Mouse (Mus musculus) forebrain, embryonic 11.5 days (tissue): ENCODE data around the gene Serpinb9c. TPM values are rescaled to one million over a fixed set of nuclear protein-coding genes. Genes with fewer than 3 reads are reported as not detected.
"Not testable (repeated sequence)": the region's sequence is repeated elsewhere in the genome, so short reads cannot be mapped to it uniquely, and the experiment has no call there.

ENCODE experiments used
- ATAC-seq: fragments of 200-750 bp; cut with Nextera tagmentation; replicated peaks from 2 replicates; pipeline ENCODE4 v1.8.0; 2017; ENCODE audit warnings: moderate TSS enrichment; ENCODE audit not compliant: low FRiP score
- DNase-seq: peaks from one replicate; pipeline ENCODE4 v3.0.0-alpha.2; 2017; ENCODE audit warnings: low spot score
- H3K27ac ChIP-seq: fragments of 300-500 bp; sonication (generic); 2 replicates; pipeline ENCODE4 v1.5.1; 2014; ENCODE audit warnings: low read depth, low read length
- H3K27me3 ChIP-seq: fragments of 300-500 bp; sonication (generic); 2 replicates; pipeline ENCODE4 v1.6.1; 2014; ENCODE audit warnings: mild to moderate bottlenecking, low read length, mixed read lengths; ENCODE audit not compliant: control insufficient read depth, insufficient read depth
- H3K36me3 ChIP-seq: fragments of 300-500 bp; sonication (generic); 2 replicates; pipeline ENCODE4 v1.6.1; 2014; ENCODE audit warnings: mild to moderate bottlenecking, low read length, moderate library complexity, mixed read lengths; ENCODE audit not compliant: control insufficient read depth, insufficient read depth
- H3K4me1 ChIP-seq: fragments of 300-500 bp; sonication (generic); replicated peaks from 2 replicates; pipeline ENCODE4 v1.6.1; 2014; ENCODE audit warnings: low read length, mixed read lengths; ENCODE audit not compliant: control insufficient read depth, insufficient read depth
- H3K4me2 ChIP-seq: fragments of 300-500 bp; sonication (generic); 2 replicates; pipeline ENCODE4 v1.6.1; 2014; ENCODE audit warnings: low read depth, mild to moderate bottlenecking, low read length, moderate library complexity, mixed read lengths; ENCODE audit not compliant: severe bottlenecking
- H3K4me3 ChIP-seq: fragments of 300-500 bp; sonication (generic); 2 replicates; pipeline ENCODE4 v1.5.1; 2014; ENCODE audit warnings: low read depth, low read length
- H3K9ac ChIP-seq: fragments of 300-500 bp; sonication (generic); 2 replicates; pipeline ENCODE4 v1.6.1; 2014; ENCODE audit warnings: low read length
- H3K9me3 ChIP-seq: fragments of 300-500 bp; sonication (generic); 2 replicates; pipeline ENCODE4 v1.6.1; 2016; ENCODE audit warnings: low read length, mixed read lengths; ENCODE audit not compliant: control insufficient read depth
- WGBS: fragments of 180-500 bp; shearing (Covaris S2); extraction: QIAGEN DNeasy Blood & Tissue Kit; methylation state at CpG from one replicate; pipeline ENCODE4 v1.1.7; 2014; 5-methylcytosine and 5-hydroxymethylcytosine counted together
- polyA plus RNA-seq: library from polyadenylated mRNA; unstranded; fragments of >200 nt; fragmentation: Nextera tagmentation; extraction: Ambion mirVana; gene quantifications from 2 replicates; pipeline ENCODE4 v1.2.1, GENCODE M21; 2014

The Serpinb9c gene
- polyA plus RNA-seq, result not detected in 2 replicates

DNA sequence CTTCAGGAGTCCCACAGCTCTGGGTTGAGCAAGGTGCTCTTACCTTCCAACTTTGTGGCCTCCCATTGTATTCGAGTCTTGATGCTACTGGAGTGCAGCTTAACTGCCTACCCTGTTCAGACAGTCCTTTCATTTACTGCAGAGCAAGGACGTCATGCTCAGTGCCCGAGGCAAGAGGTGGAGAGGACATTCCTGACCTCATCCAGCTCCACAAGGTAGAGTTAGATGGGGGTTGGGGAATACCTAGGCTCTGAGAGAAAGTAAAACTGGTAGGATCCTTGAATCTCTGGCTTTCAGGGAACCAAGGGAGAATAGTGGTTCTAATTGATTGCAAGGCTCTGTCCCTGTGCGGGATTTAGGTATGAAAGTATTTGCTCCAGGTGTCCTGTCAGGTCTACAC is at the start of gene Serpinb9c:
Gene Serpinb9c, minus strand, starts transcription at position 101 of the 400 bp plus-strand sequence.
- H3K27ac ChIP-seq, result no peak within 1 kb of the TSS
- ATAC-seq (no peak), DNase-seq (no peak)
- H3K9me3 ChIP-seq, result no peaks in the 10 kb centered on the region
- no peak within 1 kb of the TSS for H3K4me2 ChIP-seq
- no peak within 1 kb of the TSS for H3K9ac ChIP-seq
- H3K36me3 ChIP-seq, result no peaks in the 10 kb centered on the region
- no peaks in the 10 kb centered on the region for H3K27me3 ChIP-seq
- no peak within 1 kb of the TSS for H3K4me3 ChIP-seq
- WGBS, result 79% methylated on average over 4 of the region's 4 CpGs
- H3K4me1 ChIP-seq, result no peaks in the 10 kb centered on the region

- H3K36me3 ChIP-seq, result no peaks in the 10 kb centered on the region
- H3K9ac ChIP-seq, result no peak overlapping the region
- H3K4me2 ChIP-seq, result no peak overlapping the region
- 62% methylated on average over 2 of the region's 2 CpGs for WGBS
- no peak for ATAC-seq
- H3K4me1 ChIP-seq, result no peaks in the 10 kb centered on the region
- no peaks in the 10 kb centered on the region for H3K27me3 ChIP-seq
- no peaks in the 10 kb centered on the region for H3K9me3 ChIP-seq
- no peak for DNase-seq
- H3K4me3 ChIP-seq, result no peak overlapping the region
- H3K27ac ChIP-seq, result no peak overlapping the region
Observed at GRCm38 (mm10) chr13:33199740-33200139, 40.2 kb upstream of the Serpinb9c start.

DNA sequence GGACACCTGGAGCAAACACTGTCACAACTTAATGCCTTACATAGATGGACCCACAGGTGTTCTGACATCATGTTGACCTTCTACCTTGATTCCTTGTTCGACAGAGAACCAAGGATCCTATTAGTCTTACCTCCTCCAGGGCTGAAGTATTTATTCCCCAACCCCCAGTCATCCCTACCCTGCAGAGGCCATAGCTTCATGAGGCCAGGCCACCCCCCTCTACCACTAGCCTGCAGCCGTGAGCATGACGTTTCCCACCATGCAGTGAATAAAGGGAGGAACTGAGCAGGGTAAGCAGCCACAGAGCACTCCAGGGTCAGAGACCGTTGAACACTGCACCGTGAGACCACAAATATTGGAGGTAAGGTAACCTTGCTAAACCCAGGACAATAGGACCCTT is 33.1 kb upstream of the Serpinb9c start, which contains the start of gene Serpinb9d:
Gene Serpinb9d, plus strand, starts transcription at position 301 of the 400 bp plus-strand sequence.
- H3K27ac ChIP-seq, result no peak within 1 kb of the TSS
- no peaks in the 10 kb centered on the region for H3K36me3 ChIP-seq
- H3K4me3 ChIP-seq, result no peak within 1 kb of the TSS
- no peaks in the 10 kb centered on the region for H3K27me3 ChIP-seq
- H3K4me1 ChIP-seq, result no peaks in the 10 kb centered on the region
- no peak for ATAC-seq
- H3K9me3 ChIP-seq, result no peaks in the 10 kb centered on the region
- 90% methylated on average over 5 of the region's 5 CpGs for WGBS
- no peak for DNase-seq
- no peak within 1 kb of the TSS for H3K9ac ChIP-seq
- H3K4me2 ChIP-seq, result no peak within 1 kb of the TSS

DNA sequence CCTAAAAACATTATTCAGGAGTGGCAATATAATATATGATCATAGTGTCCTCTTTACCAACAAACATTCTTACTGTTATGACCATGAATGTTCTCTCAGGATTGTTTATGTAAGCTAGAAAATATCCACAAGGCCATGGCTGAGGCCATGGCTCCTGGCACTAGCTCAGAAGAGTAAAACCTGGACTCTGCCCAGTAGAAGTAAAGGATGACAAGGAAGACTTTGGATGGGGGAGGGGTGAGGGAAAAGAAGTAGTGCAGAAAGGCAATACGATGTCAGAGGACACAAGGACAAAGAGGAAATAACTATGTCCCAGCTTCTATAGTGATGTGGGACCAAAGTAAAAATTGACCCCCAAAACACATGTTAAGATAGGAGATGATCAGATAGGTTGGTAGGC is 30.9 kb upstream of the Serpinb9c start:
- DNase-seq, H3K27me3 ChIP-seq, H3K4me3 ChIP-seq, H3K4me1 ChIP-seq, H3K36me3 ChIP-seq, H3K9ac ChIP-seq, H3K9me3 ChIP-seq, ATAC-seq, H3K27ac ChIP-seq, H3K4me2 ChIP-seq: not testable (repeated sequence)
- WGBS, result 88% methylated on average over 1 of the region's 1 CpGs

DNA sequence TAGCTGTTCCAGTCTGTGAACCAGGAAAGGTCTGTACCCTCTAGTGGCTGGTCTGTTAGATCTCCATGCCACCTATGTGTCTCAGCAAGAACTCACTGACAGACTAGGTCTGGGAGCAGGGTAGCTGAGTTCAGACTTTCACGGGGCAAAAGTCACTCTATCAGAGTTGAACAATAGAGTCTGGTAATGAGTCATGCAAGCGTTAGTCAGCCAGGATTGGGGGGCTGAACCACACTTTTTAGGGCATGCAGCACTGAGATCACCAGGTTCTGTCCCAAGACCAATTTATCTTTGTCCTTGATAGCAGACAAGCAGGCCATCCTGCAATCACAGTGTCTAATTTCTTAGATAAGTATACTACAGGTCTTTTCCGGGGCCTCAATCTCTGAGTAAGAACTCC is 18.1 kb downstream of the Serpinb9c start:
- no peak for ATAC-seq
- H3K9ac ChIP-seq, result no peak overlapping the region
- H3K36me3 ChIP-seq, result no peaks in the 10 kb centered on the region
- no peak overlapping the region for H3K27ac ChIP-seq
- no peak overlapping the region for H3K4me3 ChIP-seq
- no peak overlapping the region for H3K4me2 ChIP-seq
- DNase-seq, result no peak
- no peaks in the 10 kb centered on the region for H3K27me3 ChIP-seq
- WGBS, result 82% methylated on average over 3 of the region's 3 CpGs
- no peaks in the 10 kb centered on the region for H3K9me3 ChIP-seq
- no peaks in the 10 kb centered on the region for H3K4me1 ChIP-seq

DNA sequence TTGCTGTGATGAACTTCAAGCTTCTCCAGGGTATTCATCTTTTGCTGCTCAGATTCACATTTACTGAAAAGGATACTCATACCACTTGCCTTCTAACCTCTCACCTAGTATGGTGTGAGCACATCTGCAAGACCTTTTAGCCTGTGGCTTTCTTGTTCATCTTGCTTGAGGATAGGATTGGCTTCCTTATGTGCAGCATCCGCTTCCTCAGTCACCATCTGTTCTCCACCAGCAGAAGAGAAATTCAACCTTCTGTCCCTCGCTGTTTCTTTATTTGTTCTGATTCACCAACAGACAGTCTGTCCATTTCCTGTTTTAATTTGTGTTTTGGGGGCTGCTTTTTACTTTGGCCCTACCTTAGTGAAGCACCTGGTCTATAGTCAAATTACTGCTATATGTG is 21.8 kb downstream of the Serpinb9c start:
- ATAC-seq, result no peak
- no peaks in the 10 kb centered on the region for H3K9me3 ChIP-seq

GRCm38 (mm10) chr13:33113054-33113453 is 46.5 kb downstream of the Serpinb9c start:
- Histone ChIP-seq H3K9ac (no peak overlapping the region), H3K9me3 (no peaks in the 10 kb centered on the region), H3K4me2 (no peak overlapping the region), H3K4me1 (no peaks in the 10 kb centered on the region), H3K27me3 (no peaks in the 10 kb centered on the region), H3K36me3 (no peaks in the 10 kb centered on the region), H3K27ac (no peak overlapping the region), H3K4me3 (no peak overlapping the region)
- ATAC-seq (no peak), DNase-seq (no peak)
- WGBS, result 70% methylated on average over 3 of the region's 3 CpGs

More for the DNA sequence above, 21.8 kb downstream of the Serpinb9c start:
- no peak overlapping the region for H3K27ac ChIP-seq
- no peak overlapping the region for H3K9ac ChIP-seq
- no peak overlapping the region for H3K4me3 ChIP-seq
- no peaks in the 10 kb centered on the region for H3K27me3 ChIP-seq
- no peaks in the 10 kb centered on the region for H3K4me1 ChIP-seq
- H3K4me2 ChIP-seq, result no peak overlapping the region
- 93% methylated on average over 2 of the region's 2 CpGs for WGBS
- no peaks in the 10 kb centered on the region for H3K36me3 ChIP-seq
- no peak for DNase-seq

- H3K9me3 ChIP-seq, result no peaks in the 10 kb centered on the region
- ATAC-seq, result no peak
Observed at GRCm38 (mm10) chr13:33105626-33106025, 53.9 kb downstream of the Serpinb9c start.

More at GRCm38 (mm10) chr13:33105626-33106025, 53.9 kb downstream of the Serpinb9c start:
- no peak overlapping the region for H3K4me3 ChIP-seq
- no peaks in the 10 kb centered on the region for H3K4me1 ChIP-seq
- no peaks in the 10 kb centered on the region for H3K27me3 ChIP-seq
- DNase-seq, result no peak
- H3K27ac ChIP-seq, result no peak overlapping the region
- H3K4me2 ChIP-seq, result no peak overlapping the region
- H3K9ac ChIP-seq, result no peak overlapping the region
- no peaks in the 10 kb centered on the region for H3K36me3 ChIP-seq
